9 mouse cellular contexts compared by ENCODE assay signal in genomic region chr19:37377404-37377990, GRCm38 (mm10). TPM values are rescaled to one million over a fixed set of nuclear protein-coding genes. Genes with fewer than 3 reads are reported as not detected.
DNase-seq lines count a peak whose midpoint lies in the region; ATAC-seq and TF ChIP-seq lines count a peak whose summit lies in the region.
"Had no signal": no experiment of that assay in that cellular context is flagged by ENCODE, and none has a peak within 500 bp of the region (broad histone marks: within the 10 kb centered on the region; RNA-seq: fewer than 3 reads in every experiment).

No protein-coding gene starts in this region.

- H3K27ac ChIP-seq in lung, postnatal 0 days (ENCODE audit: low read length) = no peak overlapping the region
- H3K27ac ChIP-seq in embryonic facial prominence, embryonic 11.5 days (replicated peaks; ENCODE audit: low read depth, low read length) = no peak overlapping the region
- H3K27ac ChIP-seq in intestine, embryonic 16.5 days (ENCODE audit: low read length) = no peak overlapping the region
- no peak overlapping the region for H3K27ac ChIP-seq in small intestine, adult 2 months (ENCODE audit: insufficient read depth, low read depth, low read length)

- TF ChIP-seq POLR2A in small intestine, adult 2 months (IDR thresholded peaks at IDR 0.05; ENCODE audit: low read depth, low read length) = no peak

- H3K4me3 ChIP-seq in lung, postnatal 0 days (ENCODE audit: low read depth, low read length) = no peak overlapping the region; the same call in 1 of the 2 replicates
- H3K4me3 ChIP-seq in embryonic facial prominence, embryonic 11.5 days (ENCODE audit: low read depth, low read length) = peak overlapping the region; percentile 80
- peak overlapping the region; percentile 78 for H3K4me3 ChIP-seq in intestine, embryonic 16.5 days (ENCODE audit: low read length)
- peak overlapping the region; percentile 37; the same call in 1 of the 2 replicates for H3K4me3 ChIP-seq in small intestine, adult 2 months (ENCODE audit: low read depth, low read length)

- TF ChIP-seq EP300 in lung, postnatal 0 days (IDR thresholded peaks at IDR 0.05) = no peak

- DNase-seq in lung, postnatal 0 days (ENCODE audit: low spot score) = no peak
- no peak for DNase-seq in lung, postnatal 4 days
- DNase-seq in embryonic facial prominence, embryonic 11.5 days (ENCODE audit: low spot score) = no peak
- no peak for DNase-seq in cerebellum, adult 11 months
- no peak for DNase-seq in layer of hippocampus, postnatal 14 days (ENCODE audit: low spot score in 2 of 2)
- DNase-seq in MN1 (ENCODE audit: low spot score) = no peak
- DNase-seq: cerebellum, adult 9-11 months had no signal

- peak overlapping the region; percentile 81 for H3K4me2 ChIP-seq in lung, postnatal 0 days (replicated peaks; ENCODE audit: low read depth, low read length)
- peak overlapping the region; percentile 52 for H3K4me2 ChIP-seq in embryonic facial prominence, embryonic 11.5 days (ENCODE audit: low read depth, low read length)
- H3K4me2 ChIP-seq in intestine, embryonic 16.5 days (ENCODE audit: low read depth, low read length) = peak overlapping the region; percentile 53

- TF ChIP-seq CTCF in lung, postnatal 0 days (IDR thresholded peaks at IDR 0.05) = no peak
- no peak for TF ChIP-seq CTCF in small intestine, adult 2 months (IDR thresholded peaks at IDR 0.05; ENCODE audit: extremely low read depth, insufficient read length, insufficient replicate concordance, low read depth, low read length)

- no peaks in the 10 kb centered on the region for H3K36me3 ChIP-seq in lung, postnatal 0 days (ENCODE audit: insufficient read depth, low read length)
- H3K36me3 ChIP-seq in embryonic facial prominence, embryonic 11.5 days (replicated peaks; ENCODE audit: control insufficient read depth, insufficient read depth, low read depth, low read length) = no peaks in the 10 kb centered on the region
- no peaks in the 10 kb centered on the region for H3K36me3 ChIP-seq in intestine, embryonic 16.5 days (ENCODE audit: control insufficient read depth, insufficient read depth, low read length)
- no peaks in the 10 kb centered on the region for H3K36me3 ChIP-seq in small intestine, adult 2 months (ENCODE audit: control insufficient read depth, insufficient read depth, low read length)

- H3K27me3 ChIP-seq in lung, postnatal 0 days (replicated peaks; ENCODE audit: insufficient read depth, low read length) = no peaks in the 10 kb centered on the region
- H3K27me3 ChIP-seq in embryonic facial prominence, embryonic 11.5 days (ENCODE audit: control insufficient read depth, insufficient read depth, low read length) = no peaks in the 10 kb centered on the region
- no peaks in the 10 kb centered on the region for H3K27me3 ChIP-seq in intestine, embryonic 16.5 days (replicated peaks; ENCODE audit: control insufficient read depth, insufficient read depth, low read length)
- H3K27me3 ChIP-seq in small intestine, adult 2 months (ENCODE audit: control insufficient read depth, insufficient read depth, low read length) = no peaks in the 10 kb centered on the region

- H3K9me3 ChIP-seq in lung, postnatal 0 days (ENCODE audit: low read length) = no peaks in the 10 kb centered on the region
- no peaks in the 10 kb centered on the region for H3K9me3 ChIP-seq in embryonic facial prominence, embryonic 11.5 days (replicated peaks; ENCODE audit: control insufficient read depth, low read length)
- H3K9me3 ChIP-seq in intestine, embryonic 16.5 days (ENCODE audit: control insufficient read depth, low read length) = no peaks in the 10 kb centered on the region

- H3K9ac ChIP-seq in lung, postnatal 0 days (replicated peaks; ENCODE audit: low read depth) = no peak overlapping the region
- H3K9ac ChIP-seq in embryonic facial prominence, embryonic 11.5 days (replicated peaks; ENCODE audit: low read length) = peak overlapping the region; percentile 46; the same call in 1 of the 2 replicates
- peak overlapping the region; percentile 83 for H3K9ac ChIP-seq in intestine, embryonic 16.5 days (ENCODE audit: low read depth, low read length)

- ATAC-seq in lung, postnatal 0 days = no peak
- ATAC-seq in embryonic facial prominence, embryonic 11.5 days (replicated peaks; ENCODE audit: insufficient number of reproducible peaks, low FRiP score, low TSS enrichment, low read depth) = no peak
- ATAC-seq in intestine, embryonic 16.5 days = no peak

- WGBS in lung, postnatal 0 days = 10% methylated on average over 8 of the region's 8 CpGs
- 32% methylated on average over 8 of the region's 8 CpGs for WGBS in embryonic facial prominence, embryonic 11.5 days
- WGBS in intestine, embryonic 16.5 days = 12% methylated on average over 8 of the region's 8 CpGs
- 4% methylated on average over 8 of the region's 8 CpGs for WGBS in small intestine, adult 2 months

- peaks cover 4% of the 10 kb centered on the region; the same call in 1 of the 2 replicates for H3K4me1 ChIP-seq in lung, postnatal 0 days (ENCODE audit: insufficient read depth, low read depth, low read length)
- H3K4me1 ChIP-seq in embryonic facial prominence, embryonic 11.5 days (ENCODE audit: control insufficient read depth, insufficient read depth, low read length) = no peaks in the 10 kb centered on the region
- peaks cover 7% of the 10 kb centered on the region for H3K4me1 ChIP-seq in intestine, embryonic 16.5 days (ENCODE audit: control insufficient read depth, insufficient read depth, low read length)
- no peaks in the 10 kb centered on the region for H3K4me1 ChIP-seq in small intestine, adult 2 months (ENCODE audit: control insufficient read depth, insufficient read depth, insufficient read length, low read length)

RNA-seq across cellular contexts. Expression of gene Kif11, which starts 1.3 kb away (rescaled TPM):
- 2.1 and 3.2 TPM in 2 replicates for polyA plus RNA-seq in lung, postnatal 0 days (2015; fragmentation: Nextera tagmentation; extraction: Ambion mirVana)
- polyA plus RNA-seq in embryonic facial prominence, embryonic 11.5 days (2014; fragmentation: Nextera tagmentation; extraction: Ambion mirVana) = 97.4 and 110 TPM in 2 replicates
- polyA plus RNA-seq in intestine, embryonic 16.5 days (2015; fragmentation: Nextera tagmentation; extraction: Ambion mirVana) = 37.3 and 40.4 TPM in 2 replicates
- polyA plus RNA-seq in small intestine, adult 2 months (2012; rRNA removed) = 0.44 and 1.4 TPM in 2 replicates
- total RNA-seq in layer of hippocampus, postnatal 14 days (2021) = 1 to 10 TPM; 2.4 to 3.1 TPM

RNA-seq across cellular contexts. Expression of gene Ide, which starts 39.8 kb away (rescaled TPM):
- polyA plus RNA-seq in lung, postnatal 0 days (2015; fragmentation: Nextera tagmentation; extraction: Ambion mirVana) = 15.6 and 19.7 TPM in 2 replicates
- 47.8 and 48.8 TPM in 2 replicates for polyA plus RNA-seq in embryonic facial prominence, embryonic 11.5 days (2014; fragmentation: Nextera tagmentation; extraction: Ambion mirVana)
- polyA plus RNA-seq in intestine, embryonic 16.5 days (2015; fragmentation: Nextera tagmentation; extraction: Ambion mirVana) = 49.1 and 50.8 TPM in 2 replicates
- polyA plus RNA-seq in small intestine, adult 2 months (2012; rRNA removed) = 5.7 and 6.8 TPM in 2 replicates
- 10 to 100 TPM; 46.1 to 46.4 TPM for total RNA-seq in layer of hippocampus, postnatal 14 days (2021)

RNA-seq across cellular contexts. Expression of gene Hhex, which starts 57.1 kb away (rescaled TPM):
- polyA plus RNA-seq in lung, postnatal 0 days (2015; fragmentation: Nextera tagmentation; extraction: Ambion mirVana) = 23.4 and 30.6 TPM in 2 replicates
- 3.9 and 4.0 TPM in 2 replicates for polyA plus RNA-seq in embryonic facial prominence, embryonic 11.5 days (2014; fragmentation: Nextera tagmentation; extraction: Ambion mirVana)
- polyA plus RNA-seq in intestine, embryonic 16.5 days (2015; fragmentation: Nextera tagmentation; extraction: Ambion mirVana) = 11.1 and 11.8 TPM in 2 replicates
- polyA plus RNA-seq in small intestine, adult 2 months (2012; rRNA removed) = 7.6 and 9.4 TPM in 2 replicates
- total RNA-seq in layer of hippocampus, postnatal 14 days (2021) = 1 to 10 TPM; 2.6 to 3.6 TPM
